Mouse (Mus musculus) midbrain, postnatal 0 days (tissue): ENCODE results near the gene Ern1. TPM values are rescaled to one million over a fixed set of nuclear protein-coding genes. Genes with fewer than 3 reads are reported as not detected.
A peak's percentile ranks its signal among the peaks of the same experiment; 100 is the strongest.

ENCODE experiments used
- ATAC-seq: fragments of 200-750 bp; cut with Nextera tagmentation; 2 replicates; pipeline ENCODE4 v1.8.0; 2017; ENCODE audit warnings: moderate number of reproducible peaks, mild to moderate bottlenecking, moderate TSS enrichment, moderate library complexity; ENCODE audit not compliant: low FRiP score
- DNase-seq: peaks from one replicate; pipeline ENCODE4 v3.0.0-alpha.2; 2015; ENCODE audit warnings: low spot score
- H3K27ac ChIP-seq: fragments of 300-500 bp; sonication (generic); 2 replicates; pipeline ENCODE4 v1.5.1; 2014; ENCODE audit warnings: low read depth, mild to moderate bottlenecking, low read length, mixed read lengths
- H3K27me3 ChIP-seq: fragments of 300-500 bp; sonication (generic); 2 replicates; pipeline ENCODE4 v1.6.1; 2014; ENCODE audit warnings: low read length, control low read depth, mixed read lengths; ENCODE audit not compliant: insufficient read depth
- H3K36me3 ChIP-seq: fragments of 300-500 bp; sonication (generic); 2 replicates; pipeline ENCODE4 v1.6.1; 2014; ENCODE audit warnings: low read length, control low read depth, mixed read lengths; ENCODE audit not compliant: insufficient read depth
- H3K4me1 ChIP-seq: fragments of 300-500 bp; sonication (generic); 2 replicates; pipeline ENCODE4 v1.6.1; 2014; ENCODE audit warnings: mild to moderate bottlenecking, control low read depth, antibody characterized with exemption, low read length, mixed read lengths; ENCODE audit not compliant: insufficient read depth
- H3K4me2 ChIP-seq: fragments of 300-500 bp; sonication (generic); 2 replicates; pipeline ENCODE4 v1.6.1; 2014; ENCODE audit warnings: low read depth, mild to moderate bottlenecking, low read length, mixed read lengths; ENCODE audit not compliant: poor library complexity, severe bottlenecking
- H3K4me3 ChIP-seq: fragments of 300-500 bp; sonication (generic); 2 replicates; pipeline ENCODE4 v1.5.1; 2014; ENCODE audit warnings: low read depth, mild to moderate bottlenecking, low read length, moderate library complexity
- H3K9ac ChIP-seq: fragments of 300-500 bp; sonication (generic); replicated peaks from 2 replicates; pipeline ENCODE4 v1.6.1; 2014; ENCODE audit warnings: mild to moderate bottlenecking, low read length, moderate library complexity, mixed read lengths; ENCODE audit not compliant: poor library complexity, severe bottlenecking
- H3K9me3 ChIP-seq: fragments of 300-500 bp; sonication (generic); 2 replicates; pipeline ENCODE4 v1.6.1; 2016; ENCODE audit warnings: low read length, control low read depth
- CTCF ChIP-seq: IDR thresholded peaks from 2 replicates; pipeline ENCODE4 v1.5.1; 2016; ENCODE audit warnings: antibody characterized with exemption, mild to moderate bottlenecking
- WGBS: fragments of 180-500 bp; shearing (Covaris S2); extraction: QIAGEN DNeasy Blood & Tissue Kit; methylation state at CpG from one replicate; pipeline ENCODE4 v1.1.7; 2014; 5-methylcytosine and 5-hydroxymethylcytosine counted together
- polyA plus RNA-seq: library from polyadenylated mRNA; unstranded; fragments of >200 nt; fragmentation: Nextera tagmentation; extraction: Ambion mirVana; gene quantifications from 2 replicates; pipeline ENCODE4 v1.2.1, GENCODE M21; 2015
- total RNA-seq: library from RNA; depleted of rRNA; stranded (reverse); fragments of >200 nt; gene quantifications from 2 replicates; pipeline ENCODE4 v1.2.3, GENCODE M21; 2014

Ern1 gene
- total and polyA plus RNA-seq, 2 experiments from 2014 or later: 3.7 to 10.3 TPM

DNA sequence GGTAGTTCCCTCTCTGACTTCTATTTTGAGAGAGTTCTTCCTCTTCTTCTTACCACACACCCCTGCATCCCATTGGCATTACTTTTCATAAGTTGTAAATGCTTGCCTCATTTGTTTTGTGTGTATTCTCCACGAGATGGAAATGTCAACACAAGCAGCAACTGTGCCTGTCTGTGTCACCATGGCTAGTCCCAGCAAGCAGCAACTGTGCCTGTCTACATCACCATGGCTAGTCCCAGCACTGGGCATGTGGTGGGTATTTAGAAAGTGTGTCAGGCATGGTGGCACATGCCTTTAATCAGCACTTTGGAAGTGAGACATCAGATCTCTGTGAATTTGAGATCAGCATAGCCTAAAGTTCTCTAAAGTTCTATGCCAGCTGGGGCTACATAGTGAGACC lies 133.5 kb downstream of the Ern1 start:
- ATAC-seq: no peak
- no peak for DNase-seq
- Histone ChIP-seq H3K9ac (no peak overlapping the region), H3K4me2 (no peak overlapping the region), H3K9me3 (no peaks in the 10 kb centered on the region), H3K4me3 (no peak overlapping the region), H3K36me3 (no peaks in the 10 kb centered on the region), H3K4me1 (no peaks in the 10 kb centered on the region), H3K27me3 (no peaks in the 10 kb centered on the region), H3K27ac (no peak overlapping the region)
- WGBS: 53% methylated on average over 1 of the region's 1 CpGs
- no peak for TF ChIP-seq CTCF

DNA sequence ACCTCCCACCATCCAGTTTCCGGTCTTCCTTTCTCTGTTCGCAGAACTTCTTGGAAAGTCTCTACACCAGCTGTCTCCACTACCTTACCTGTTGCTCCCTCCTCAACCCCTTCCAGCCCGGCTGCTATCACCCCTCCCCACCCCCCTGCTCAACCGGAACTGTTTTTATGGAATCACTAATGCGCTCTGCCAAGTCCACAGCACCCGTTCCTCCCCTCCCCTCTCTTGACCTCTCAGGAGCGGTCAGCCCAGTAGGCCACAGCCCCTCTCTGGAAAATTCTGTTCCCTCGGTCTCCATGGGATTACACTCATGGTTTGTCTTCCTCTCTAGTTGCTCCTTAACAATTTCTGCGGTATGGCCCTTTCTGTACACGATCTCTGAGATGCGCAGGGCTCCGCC lies 134.5 kb downstream of the Ern1 start, which contains the start of gene Scn4a:
Gene Scn4a (minus strand): TSS at position 101 of the 400 bp plus-strand sequence.
- Histone ChIP-seq H3K27ac (no peak within 1 kb of the TSS), H3K4me2 (no peak within 1 kb of the TSS), H3K4me3 (no peak within 1 kb of the TSS), H3K36me3 (no peaks in the 10 kb centered on the region), H3K4me1 (no peaks in the 10 kb centered on the region), H3K9ac (no peak within 1 kb of the TSS), H3K27me3 (no peaks in the 10 kb centered on the region), H3K9me3 (no peaks in the 10 kb centered on the region)
- no peak for ATAC-seq
- no peak for DNase-seq
- no peak for TF ChIP-seq CTCF
- 91% methylated on average over 12 of the region's 12 CpGs for WGBS

DNA sequence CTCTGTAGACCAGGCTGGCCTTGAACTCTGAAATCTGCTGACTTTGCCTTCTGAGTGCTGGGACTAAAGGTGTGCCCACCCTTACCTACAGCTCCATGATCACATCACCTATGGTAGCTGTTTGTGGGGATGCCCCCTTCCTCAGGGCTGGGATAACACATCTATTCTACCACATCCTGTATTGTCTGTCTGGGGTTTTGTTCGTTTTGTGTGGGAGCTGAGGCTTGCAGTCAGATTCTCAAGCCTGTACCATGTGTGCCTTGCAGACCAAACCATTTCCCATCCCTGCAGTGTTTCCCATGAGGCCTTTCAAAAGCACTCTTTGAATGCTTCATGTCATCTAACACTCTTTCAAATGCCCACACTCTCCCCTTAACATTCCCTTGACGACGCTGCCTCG lies 135.7 kb downstream of the Ern1 start:
- Histone ChIP-seq H3K4me3 (no peak overlapping the region), H3K9ac (no peak overlapping the region), H3K4me2 (no peak overlapping the region), H3K9me3 (no peaks in the 10 kb centered on the region), H3K36me3 (no peaks in the 10 kb centered on the region), H3K4me1 (no peaks in the 10 kb centered on the region), H3K27me3 (no peaks in the 10 kb centered on the region), H3K27ac (no peak overlapping the region)
- ATAC-seq (no peak), DNase-seq (no peak)
- no peak for TF ChIP-seq CTCF
- 73% methylated on average over 4 of the region's 4 CpGs for WGBS

DNA sequence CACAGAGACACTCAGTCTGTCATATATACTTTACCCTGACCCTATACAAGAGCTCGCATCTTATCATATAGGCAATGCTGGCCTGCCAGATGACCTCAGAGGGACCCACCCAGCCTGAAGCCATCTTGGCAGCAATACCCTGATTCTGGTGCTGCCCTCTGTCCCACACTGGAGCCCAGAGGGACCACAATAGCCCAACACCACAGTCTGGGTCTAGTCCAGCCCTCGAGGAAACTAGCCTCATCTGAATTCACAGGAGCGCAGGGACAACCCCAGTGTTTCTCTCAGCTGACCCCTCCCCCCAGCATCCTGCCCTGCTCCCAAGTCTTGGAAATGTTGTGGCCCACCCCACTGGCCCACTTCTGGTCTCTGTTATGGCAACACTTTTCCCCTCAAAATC lies 136.4 kb downstream of the Ern1 start:
- Histone ChIP-seq H3K36me3 (no peaks in the 10 kb centered on the region), H3K4me3 (no peak overlapping the region), H3K27ac (no peak overlapping the region), H3K4me2 (no peak overlapping the region), H3K9me3 (no peaks in the 10 kb centered on the region), H3K4me1 (no peaks in the 10 kb centered on the region), H3K27me3 (no peaks in the 10 kb centered on the region), H3K9ac (no peak overlapping the region)
- WGBS: 66% methylated on average over 3 of the region's 3 CpGs
- ATAC-seq (no peak), DNase-seq (peak; percentile 14)
- no peak for TF ChIP-seq CTCF

DNA sequence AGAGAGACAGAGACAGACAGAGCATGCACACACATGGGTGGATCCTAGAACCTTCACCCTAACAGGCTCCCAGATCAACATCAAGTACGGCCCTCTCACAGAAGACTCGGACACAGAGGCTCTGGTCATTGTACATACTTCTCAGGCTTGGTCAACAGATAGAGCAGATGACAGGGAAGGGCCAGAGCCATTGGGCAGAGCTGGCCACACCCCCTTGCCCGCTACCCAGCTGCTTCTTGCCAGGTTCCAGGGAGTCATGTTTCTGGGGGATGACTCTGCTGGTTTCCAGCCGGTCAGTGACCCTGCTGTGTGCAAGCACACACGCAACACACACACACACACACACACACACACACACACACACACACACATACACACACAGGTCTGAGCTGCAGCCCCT lies 136.8 kb downstream of the Ern1 start:
- TF ChIP-seq CTCF: no peak

DNA sequence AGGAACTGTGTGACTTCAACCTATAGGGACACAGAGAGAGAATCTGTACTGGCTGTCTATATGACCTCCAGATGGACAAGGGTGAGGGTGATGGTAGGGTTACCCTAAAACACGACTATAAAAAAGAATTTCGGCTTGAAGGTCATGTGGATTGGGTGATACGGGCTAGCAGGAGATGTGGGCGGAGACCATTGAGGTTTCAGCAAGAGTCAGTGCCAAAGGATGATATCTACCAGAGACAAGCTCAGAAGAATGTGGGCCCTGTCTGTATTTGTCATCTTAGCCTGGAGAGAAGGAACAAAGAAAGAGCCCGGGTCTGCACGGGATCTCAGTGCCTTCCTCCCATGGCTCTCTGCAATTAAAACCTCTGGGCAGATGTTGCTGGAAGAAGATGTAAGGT lies 137.9 kb downstream of the Ern1 start:
- Histone ChIP-seq H3K36me3 (no peaks in the 10 kb centered on the region), H3K4me2 (no peak overlapping the region), H3K27ac (no peak overlapping the region), H3K4me3 (no peak overlapping the region), H3K9me3 (no peaks in the 10 kb centered on the region), H3K4me1 (no peaks in the 10 kb centered on the region), H3K9ac (no peak overlapping the region), H3K27me3 (no peaks in the 10 kb centered on the region)
- TF ChIP-seq CTCF: no peak
- DNase-seq (no peak), ATAC-seq (no peak)
- WGBS: 91% methylated on average over 6 of the region's 6 CpGs

More for the DNA sequence above, 136.8 kb downstream of the Ern1 start:
- no peaks in the 10 kb centered on the region for H3K27me3 ChIP-seq
- H3K27ac ChIP-seq: no peak overlapping the region
- no peak overlapping the region for H3K9ac ChIP-seq
- no peak for ATAC-seq
- WGBS: 61% methylated on average over 5 of the region's 5 CpGs
- H3K4me1 ChIP-seq: no peaks in the 10 kb centered on the region
- no peak for DNase-seq
- no peaks in the 10 kb centered on the region for H3K9me3 ChIP-seq
- no peaks in the 10 kb centered on the region for H3K36me3 ChIP-seq
- no peak overlapping the region for H3K4me2 ChIP-seq
- no peak overlapping the region for H3K4me3 ChIP-seq
